Mouse (Mus musculus) liver, embryonic 13.5 days (tissue): ENCODE data around the gene Dennd1a. TPM values are rescaled to one million over a fixed set of nuclear protein-coding genes. Genes with fewer than 3 reads are reported as not detected.

Experiments used
- ATAC-seq: fragments of 200-750 bp; cut with Nextera tagmentation; 2 replicates; pipeline ENCODE4 v1.8.0; 2017; ENCODE audit warnings: low read depth, mild to moderate bottlenecking, moderate number of reproducible peaks, moderate library complexity
- DNase-seq: peaks from one replicate; pipeline ENCODE4 v3.0.0; 2022
- H3K27ac ChIP-seq: fragments of 300-500 bp; sonication (generic); 2 replicates; pipeline ENCODE4 v1.5.1; 2015; ENCODE audit warnings: moderate library complexity, mild to moderate bottlenecking, inconsistent platforms
- H3K27me3 ChIP-seq: fragments of 300-500 bp; sonication (generic); 2 replicates; pipeline ENCODE4 v1.6.1; 2015; ENCODE audit warnings: mild to moderate bottlenecking, inconsistent platforms
- H3K36me3 ChIP-seq: fragments of 300-500 bp; sonication (generic); 2 replicates; pipeline ENCODE4 v1.6.1; 2015; ENCODE audit warnings: mild to moderate bottlenecking, inconsistent platforms
- H3K4me1 ChIP-seq: fragments of 300-500 bp; sonication (generic); replicated peaks from 2 replicates; pipeline ENCODE4 v1.6.1; 2015; ENCODE audit warnings: inconsistent platforms
- H3K4me2 ChIP-seq: fragments of 300-500 bp; sonication (generic); 2 replicates; pipeline ENCODE4 v1.6.1; 2015; ENCODE audit warnings: inconsistent platforms, mild to moderate bottlenecking, moderate library complexity
- H3K4me3 ChIP-seq: fragments of 300-500 bp; sonication (generic); replicated peaks from 2 replicates; pipeline ENCODE4 v1.5.1; 2015; ENCODE audit warnings: mild to moderate bottlenecking, inconsistent platforms
- H3K9ac ChIP-seq: fragments of 300-500 bp; sonication (generic); 2 replicates; pipeline ENCODE4 v1.6.1; 2015; ENCODE audit warnings: mild to moderate bottlenecking, inconsistent platforms
- H3K9me3 ChIP-seq: fragments of 300-500 bp; sonication (generic); replicated peaks from 2 replicates; pipeline ENCODE4 v1.6.1; 2016; ENCODE audit warnings: inconsistent platforms
- WGBS: fragments of 180-500 bp; shearing (Covaris S2); methylation state at CpG from one replicate; pipeline ENCODE4 v1.1.7; 2015; ENCODE audit not compliant: insufficient replicate concordance; 5-methylcytosine and 5-hydroxymethylcytosine counted together
- polyA plus RNA-seq: library from polyadenylated mRNA; unstranded; fragments of >200 nt; fragmentation: Nextera tagmentation; extraction: Ambion mirVana; gene quantifications from 2 replicates; pipeline ENCODE4 v1.2.1, GENCODE M21; 2015

Dennd1a gene
- polyA plus RNA-seq, 1 experiment from 2014 or later = 7.6 TPM

- Histone ChIP-seq H3K4me3 (no peak overlapping the region), H3K4me2 (no peak overlapping the region), H3K36me3 (no peaks in the 10 kb centered on the region), H3K4me1 (peaks cover 20% of the 10 kb centered on the region), H3K9me3 (no peaks in the 10 kb centered on the region), H3K27ac (no peak overlapping the region), H3K27me3 (no peaks in the 10 kb centered on the region), H3K9ac (no peak overlapping the region)
- WGBS = 74% methylated on average over 2 of the region's 2 CpGs
- ATAC-seq (no peak), DNase-seq (no peak)
Measured at GRCm38 (mm10) chr2:38108586-38108985, 178.6 kb downstream of the Dennd1a start.

- Histone ChIP-seq H3K27me3 (no peaks in the 10 kb centered on the region), H3K9ac (no peak overlapping the region), H3K9me3 (no peaks in the 10 kb centered on the region), H3K4me1 (peaks cover 19% of the 10 kb centered on the region), H3K27ac (no peak overlapping the region), H3K36me3 (no peaks in the 10 kb centered on the region), H3K4me2 (no peak overlapping the region), H3K4me3 (no peak overlapping the region)
- no peak for ATAC-seq
- WGBS = 84% methylated on average over 1 of the region's 1 CpGs
- DNase-seq = no peak
Measured at GRCm38 (mm10) chr2:38102674-38103073, 184.5 kb downstream of the Dennd1a start.

GRCm38 (mm10) chr2:38100289-38100688, 186.9 kb downstream of the Dennd1a start:
- Histone ChIP-seq H3K27me3 (no peaks in the 10 kb centered on the region), H3K27ac (no peak overlapping the region), H3K36me3 (no peaks in the 10 kb centered on the region), H3K4me2 (no peak overlapping the region), H3K4me3 (no peak overlapping the region), H3K4me1 (peaks cover 27% of the 10 kb centered on the region), H3K9ac (no peak overlapping the region), H3K9me3 (no peaks in the 10 kb centered on the region)
- DNase-seq (no peak), ATAC-seq (no peak)
- 73% methylated on average over 7 of the region's 7 CpGs for WGBS

GRCm38 (mm10) chr2:38099120-38099773, 187.9 kb downstream of the Dennd1a start:
- Histone ChIP-seq H3K9ac (no peak overlapping the region), H3K9me3 (no peaks in the 10 kb centered on the region), H3K4me2 (no peak overlapping the region), H3K4me1 (peaks cover 38% of the 10 kb centered on the region), H3K27ac (no peak overlapping the region), H3K4me3 (no peak overlapping the region), H3K27me3 (no peaks in the 10 kb centered on the region), H3K36me3 (no peaks in the 10 kb centered on the region)
- DNase-seq (no peak), ATAC-seq (no peak)
- 76% methylated on average over 4 of the region's 4 CpGs for WGBS

GRCm38 (mm10) chr2:38097469-38097868, 189.7 kb downstream of the Dennd1a start:
- Histone ChIP-seq H3K36me3 (no peaks in the 10 kb centered on the region), H3K4me3 (no peak overlapping the region), H3K9me3 (no peaks in the 10 kb centered on the region), H3K27me3 (no peaks in the 10 kb centered on the region), H3K4me2 (no peak overlapping the region), H3K4me1 (peaks cover 56% of the 10 kb centered on the region), H3K9ac (no peak overlapping the region), H3K27ac (no peak overlapping the region)
- 75% methylated on average over 3 of the region's 3 CpGs for WGBS
- DNase-seq (no peak), ATAC-seq (no peak)

GRCm38 (mm10) chr2:38096328-38096727, 190.9 kb downstream of the Dennd1a start:
- H3K27ac ChIP-seq = no peak overlapping the region
- H3K4me3 ChIP-seq = no peak overlapping the region
- no peaks in the 10 kb centered on the region for H3K36me3 ChIP-seq
- DNase-seq (no peak), ATAC-seq (no peak)
- H3K9me3 ChIP-seq = no peaks in the 10 kb centered on the region
- no peaks in the 10 kb centered on the region for H3K27me3 ChIP-seq
- no peak overlapping the region for H3K4me2 ChIP-seq
- peaks cover 61% of the 10 kb centered on the region for H3K4me1 ChIP-seq
- H3K9ac ChIP-seq = no peak overlapping the region

- Histone ChIP-seq H3K9me3 (no peaks in the 10 kb centered on the region), H3K4me1 (peaks cover 60% of the 10 kb centered on the region), H3K36me3 (no peaks in the 10 kb centered on the region), H3K27me3 (no peaks in the 10 kb centered on the region), H3K27ac (peak overlapping the region; percentile 38; the same call in 1 of the 2 replicates), H3K9ac (0 out of 2 replicates have a peak overlapping the region, but pooled peaks have one; percentile 26), H3K4me3 (no peak overlapping the region), H3K4me2 (peak overlapping the region; percentile 34)
- ATAC-seq (peak; percentile 27; the same call in 1 of the 2 replicates), DNase-seq (no peak)
- 61% methylated on average over 2 of the region's 2 CpGs for WGBS
Measured at GRCm38 (mm10) chr2:38094380-38095163, 192.6 kb downstream of the Dennd1a start.

GRCm38 (mm10) chr2:38093968-38094367, 193.2 kb downstream of the Dennd1a start:
- DNase-seq (peak; percentile 48), ATAC-seq (peak; percentile 98)
- H3K4me3 ChIP-seq = no peak overlapping the region
- 0 out of 2 replicates have a peak overlapping the region, but pooled peaks have one; percentile 26 for H3K9ac ChIP-seq
- H3K27ac ChIP-seq = peak overlapping the region; percentile 70
- peak overlapping the region; percentile 34 for H3K4me2 ChIP-seq
- no peaks in the 10 kb centered on the region for H3K9me3 ChIP-seq
- no peaks in the 10 kb centered on the region for H3K27me3 ChIP-seq
- no peaks in the 10 kb centered on the region for H3K36me3 ChIP-seq
- H3K4me1 ChIP-seq = peaks cover 54% of the 10 kb centered on the region

- ATAC-seq (no peak), DNase-seq (no peak)
- Histone ChIP-seq H3K27me3 (no peaks in the 10 kb centered on the region), H3K9ac (no peak overlapping the region), H3K4me2 (no peak overlapping the region), H3K27ac (peak overlapping the region; percentile 70), H3K36me3 (no peaks in the 10 kb centered on the region), H3K4me3 (no peak overlapping the region), H3K4me1 (peaks cover 52% of the 10 kb centered on the region), H3K9me3 (no peaks in the 10 kb centered on the region)
- WGBS = 67% methylated on average over 3 of the region's 3 CpGs
Measured at GRCm38 (mm10) chr2:38093242-38093641, 193.9 kb downstream of the Dennd1a start.

- ATAC-seq (no peak), DNase-seq (no peak)
- H3K27me3 ChIP-seq = no peaks in the 10 kb centered on the region
- peaks cover 39% of the 10 kb centered on the region for H3K4me1 ChIP-seq
- 75% methylated on average over 1 of the region's 1 CpGs for WGBS
- no peak overlapping the region for H3K9ac ChIP-seq
- H3K4me2 ChIP-seq = no peak overlapping the region
- H3K4me3 ChIP-seq = no peak overlapping the region
- no peaks in the 10 kb centered on the region for H3K36me3 ChIP-seq
- H3K27ac ChIP-seq = no peak overlapping the region
- no peaks in the 10 kb centered on the region for H3K9me3 ChIP-seq
Measured at GRCm38 (mm10) chr2:38088346-38088745, 198.8 kb downstream of the Dennd1a start.

- Histone ChIP-seq H3K27me3 (no peaks in the 10 kb centered on the region), H3K9ac (no peak overlapping the region), H3K4me3 (no peak overlapping the region), H3K27ac (no peak overlapping the region), H3K4me1 (peaks cover 25% of the 10 kb centered on the region), H3K9me3 (no peaks in the 10 kb centered on the region), H3K36me3 (no peaks in the 10 kb centered on the region), H3K4me2 (no peak overlapping the region)
- ATAC-seq = 0 out of 2 replicates have a peak, but pooled peaks have one; percentile 45
- WGBS = 29% methylated on average over 2 of the region's 2 CpGs
- no peak for DNase-seq
Measured at GRCm38 (mm10) chr2:38085058-38085457, 202.1 kb downstream of the Dennd1a start.

GRCm38 (mm10) chr2:38083251-38083650, 203.9 kb downstream of the Dennd1a start:
- WGBS = 84% methylated on average over 3 of the region's 3 CpGs
- no peak overlapping the region for H3K4me3 ChIP-seq
- H3K9me3 ChIP-seq = no peaks in the 10 kb centered on the region
- no peak overlapping the region for H3K27ac ChIP-seq
- H3K27me3 ChIP-seq = no peaks in the 10 kb centered on the region
- ATAC-seq = no peak
- no peaks in the 10 kb centered on the region for H3K36me3 ChIP-seq
- no peak overlapping the region for H3K9ac ChIP-seq
- no peak overlapping the region for H3K4me2 ChIP-seq
- H3K4me1 ChIP-seq = peaks cover 20% of the 10 kb centered on the region
- no peak for DNase-seq
